ENCODE assay signal across 21 mouse cellular contexts in genomic region chr2:68378319-68378718, GRCm38 (mm10).
DNase-seq lines count a peak whose midpoint lies in the region; ATAC-seq and TF ChIP-seq lines count a peak whose summit lies in the region.
"Had no signal": no experiment of that assay in that cellular context is flagged by ENCODE, and none has a peak within 500 bp of the region (broad histone marks: within the 10 kb centered on the region; RNA-seq: fewer than 3 reads in every experiment).

No protein-coding gene starts in this region.

- no peaks in the 10 kb centered on the region for H3K36me3 ChIP-seq in embryonic facial prominence, embryonic 14.5 days (ENCODE audit: control insufficient read depth, insufficient read depth, low read length)
- 0 out of 2 replicates have a peak, but pooled peaks cover 3% of the 10 kb centered on the region for H3K36me3 ChIP-seq in embryonic facial prominence, embryonic 10.5 days (replicated peaks)
- no peaks in the 10 kb centered on the region for H3K36me3 ChIP-seq in heart, embryonic 11.5 days (ENCODE audit: control insufficient read depth, insufficient read depth, low read length)
- H3K36me3 ChIP-seq in heart, postnatal 0 days (replicated peaks; ENCODE audit: control insufficient read depth, insufficient read depth, low read length): no peaks in the 10 kb centered on the region
- H3K36me3 ChIP-seq in forebrain, embryonic 14.5 days (ENCODE audit: control insufficient read depth, insufficient read depth, low read length): no peaks in the 10 kb centered on the region
- H3K36me3 ChIP-seq: embryonic facial prominence, embryonic 15.5 days; forebrain, embryonic 15.5 days; limb, embryonic 15.5 days; midbrain, embryonic 13.5 days had no signal

- H3K27me3 ChIP-seq in embryonic facial prominence, embryonic 14.5 days (replicated peaks; ENCODE audit: control insufficient read depth, insufficient read depth, low read length): no peaks in the 10 kb centered on the region
- H3K27me3 ChIP-seq in embryonic facial prominence, embryonic 10.5 days (replicated peaks; ENCODE audit: low read depth, poor library complexity, severe bottlenecking): no peaks in the 10 kb centered on the region
- H3K27me3 ChIP-seq in heart, embryonic 11.5 days (ENCODE audit: control insufficient read depth, insufficient read depth, low read length): no peaks in the 10 kb centered on the region
- H3K27me3 ChIP-seq in heart, postnatal 0 days (ENCODE audit: control insufficient read depth, insufficient read depth, low read length): no peaks in the 10 kb centered on the region
- H3K27me3 ChIP-seq in forebrain, embryonic 14.5 days (replicated peaks; ENCODE audit: control insufficient read depth, insufficient read depth, low read length): no peaks in the 10 kb centered on the region
- H3K27me3 ChIP-seq: embryonic facial prominence, embryonic 15.5 days; forebrain, embryonic 15.5 days; limb, embryonic 15.5 days; midbrain, embryonic 13.5 days had no signal

- H3K9me3 ChIP-seq in embryonic facial prominence, embryonic 14.5 days (ENCODE audit: control insufficient read depth, low read length): no peaks in the 10 kb centered on the region
- no peaks in the 10 kb centered on the region for H3K9me3 ChIP-seq in embryonic facial prominence, embryonic 10.5 days
- no peaks in the 10 kb centered on the region for H3K9me3 ChIP-seq in heart, embryonic 11.5 days (replicated peaks; ENCODE audit: control insufficient read depth, low read length)
- H3K9me3 ChIP-seq in heart, postnatal 0 days (replicated peaks; ENCODE audit: control insufficient read depth, low read length): no peaks in the 10 kb centered on the region
- H3K9me3 ChIP-seq in forebrain, embryonic 14.5 days (replicated peaks; ENCODE audit: control insufficient read depth, low read length): no peaks in the 10 kb centered on the region
- H3K9me3 ChIP-seq: embryonic facial prominence, embryonic 15.5 days; forebrain, embryonic 15.5 days; limb, embryonic 15.5 days; midbrain, embryonic 13.5 days had no signal

- no peak for DNase-seq in embryonic facial prominence, embryonic 14.5 days (ENCODE audit: low spot score)
- DNase-seq in embryonic facial prominence, embryonic 10.5 days (ENCODE audit: low spot score): no peak
- DNase-seq in adipocyte (ENCODE audit: low spot score): peak; percentile 30
- DNase-seq in heart, postnatal 0 days (ENCODE audit: low spot score): peak; percentile 87
- DNase-seq in forebrain, embryonic 14.5 days (ENCODE audit: low spot score): no peak
- DNase-seq in gastrocnemius, postnatal 4 days (ENCODE audit: low spot score in 2 of 2): no peak
- DNase-seq in layer of hippocampus, adult 18-20 months (ENCODE audit: low spot score in 2 of 2): no peak
- DNase-seq: adrenal gland, postnatal 10 days; cerebellum, adult 18-20 months; cerebellum, postnatal 36 days; gastrocnemius, postnatal 25 days; kidney, postnatal 10 days; lung, embryonic 14.5 days had no signal

- TF ChIP-seq CTCF in heart, postnatal 0 days (IDR thresholded peaks at IDR 0.05; ENCODE audit: low read depth): no peak

- H3K4me1 ChIP-seq in embryonic facial prominence, embryonic 14.5 days (ENCODE audit: control insufficient read depth, insufficient read depth, low read length): peaks cover 22% of the 10 kb centered on the region
- H3K4me1 ChIP-seq in embryonic facial prominence, embryonic 10.5 days: peaks cover 62% of the 10 kb centered on the region
- H3K4me1 ChIP-seq in heart, embryonic 11.5 days (ENCODE audit: control insufficient read depth, insufficient read depth, low read length): peaks cover 80% of the 10 kb centered on the region
- peaks cover 69% of the 10 kb centered on the region for H3K4me1 ChIP-seq in heart, postnatal 0 days (ENCODE audit: control insufficient read depth, insufficient read depth)
- peaks cover 10% of the 10 kb centered on the region; the same call in 1 of the 2 replicates for H3K4me1 ChIP-seq in forebrain, embryonic 14.5 days (ENCODE audit: control insufficient read depth, insufficient read depth, low read length)

- ATAC-seq in embryonic facial prominence, embryonic 14.5 days (ENCODE audit: low read depth): 0 out of 2 replicates have a peak, but pooled peaks have one; percentile 17
- ATAC-seq in heart, embryonic 11.5 days (replicated peaks; ENCODE audit: insufficient number of reproducible peaks, low FRiP score, low TSS enrichment): peak; percentile 50; the same call in 1 of the 2 replicates
- ATAC-seq in heart, postnatal 0 days (ENCODE audit: insufficient read depth, low read depth): peak; percentile 93
- ATAC-seq in forebrain, embryonic 14.5 days: no peak
- ATAC-seq: activated CD4-positive, CD25-positive, alpha-beta regulatory T cell, adult 4 months; forebrain, embryonic 15.5 days; midbrain, embryonic 13.5 days had no signal

- no peak overlapping the region for H3K9ac ChIP-seq in embryonic facial prominence, embryonic 14.5 days (ENCODE audit: low read depth, low read length)
- no peak overlapping the region for H3K9ac ChIP-seq in heart, embryonic 11.5 days (ENCODE audit: low read depth, low read length)
- H3K9ac ChIP-seq in heart, postnatal 0 days (replicated peaks; ENCODE audit: low read depth, low read length): no peak overlapping the region
- no peak overlapping the region for H3K9ac ChIP-seq in forebrain, embryonic 14.5 days (ENCODE audit: low read length)
- H3K9ac ChIP-seq: embryonic facial prominence, embryonic 15.5 days; forebrain, embryonic 15.5 days; limb, embryonic 15.5 days; liver, embryonic 14.5 days; lung, embryonic 14.5 days; midbrain, embryonic 13.5 days had no signal

- H3K27ac ChIP-seq in embryonic facial prominence, embryonic 14.5 days (replicated peaks; ENCODE audit: low read depth, low read length): no peak overlapping the region
- H3K27ac ChIP-seq in embryonic facial prominence, embryonic 10.5 days (replicated peaks): no peak overlapping the region
- H3K27ac ChIP-seq in heart, embryonic 11.5 days (ENCODE audit: low read depth, low read length): peak overlapping the region; percentile 86
- peak overlapping the region; percentile 89 for H3K27ac ChIP-seq in heart, postnatal 0 days (ENCODE audit: low read depth)
- H3K27ac ChIP-seq in forebrain, embryonic 14.5 days (ENCODE audit: low read depth, low read length): no peak overlapping the region
- H3K27ac ChIP-seq: embryonic facial prominence, embryonic 15.5 days; forebrain, embryonic 15.5 days; limb, embryonic 15.5 days; liver, embryonic 14.5 days; midbrain, embryonic 13.5 days had no signal

- no peak overlapping the region for H3K4me2 ChIP-seq in embryonic facial prominence, embryonic 14.5 days (ENCODE audit: low read depth, low read length)
- H3K4me2 ChIP-seq in heart, embryonic 11.5 days: peak overlapping the region; percentile 34
- H3K4me2 ChIP-seq in heart, postnatal 0 days (ENCODE audit: low read depth, low read length): peak overlapping the region; percentile 38
- H3K4me2 ChIP-seq in forebrain, embryonic 14.5 days (ENCODE audit: low read length): no peak overlapping the region
- H3K4me2 ChIP-seq: embryonic facial prominence, embryonic 15.5 days; forebrain, embryonic 15.5 days; limb, embryonic 15.5 days; lung, embryonic 14.5 days; midbrain, embryonic 13.5 days had no signal

- TF ChIP-seq EP300 in heart, postnatal 0 days (IDR thresholded peaks at IDR 0.05; ENCODE audit: low read depth): peak; percentile 97

- 85% methylated on average over 8 of the region's 8 CpGs for WGBS in embryonic facial prominence, embryonic 14.5 days
- 84% methylated on average over 8 of the region's 8 CpGs for WGBS in embryonic facial prominence, embryonic 10.5 days
- WGBS in heart, embryonic 11.5 days (ENCODE audit: insufficient replicate concordance): 54% methylated on average over 8 of the region's 8 CpGs
- WGBS in heart, postnatal 0 days: 31% methylated on average over 8 of the region's 8 CpGs
- 90% methylated on average over 8 of the region's 8 CpGs for WGBS in forebrain, embryonic 14.5 days

- no peak overlapping the region for H3K4me3 ChIP-seq in embryonic facial prominence, embryonic 14.5 days (ENCODE audit: low read depth, low read length)
- H3K4me3 ChIP-seq in embryonic facial prominence, embryonic 10.5 days: no peak overlapping the region
- no peak overlapping the region for H3K4me3 ChIP-seq in heart, embryonic 11.5 days (ENCODE audit: low read depth, low read length)
- H3K4me3 ChIP-seq in heart, postnatal 0 days (ENCODE audit: low read depth, low read length): no peak overlapping the region
- no peak overlapping the region for H3K4me3 ChIP-seq in forebrain, embryonic 14.5 days (ENCODE audit: low read depth, low read length)
- H3K4me3 ChIP-seq: embryonic facial prominence, embryonic 15.5 days; forebrain, embryonic 15.5 days; limb, embryonic 15.5 days; megakaryocyte, embryonic 14.5 days; midbrain, embryonic 13.5 days had no signal

Comparison
In these comparisons a context has a peak if more than half of its experiments do, and no peak if none do; other contexts are left out.
1. DNase-seq: peak in adipocyte (single experiment) and heart, postnatal 0 days (single experiment); none in embryonic facial prominence, embryonic 14.5 days (single experiment), embryonic facial prominence, embryonic 10.5 days (single experiment), forebrain, embryonic 14.5 days (single experiment), gastrocnemius, postnatal 4 days (0 of 2) and layer of hippocampus, adult 18-20 months (0 of 2).
2. H3K27ac ChIP-seq: peak in heart, embryonic 11.5 days (single experiment) and heart, postnatal 0 days (single experiment); none in embryonic facial prominence, embryonic 14.5 days (single experiment), embryonic facial prominence, embryonic 10.5 days (single experiment) and forebrain, embryonic 14.5 days (single experiment).
3. H3K4me2 ChIP-seq: peak in heart, embryonic 11.5 days (single experiment) and heart, postnatal 0 days (single experiment); none in embryonic facial prominence, embryonic 14.5 days (single experiment) and forebrain, embryonic 14.5 days (single experiment).